Mouse (Mus musculus) G1E (cell line): ENCODE measurements around the gene Ticam1. TPM values are rescaled to one million over a fixed set of nuclear protein-coding genes. Genes with fewer than 3 reads are reported as not detected.

ENCODE experiments used
- ATAC-seq: 2 replicates; pipeline ENCODE4 v1.8.0; 2016; ENCODE audit warnings: mild to moderate bottlenecking; ENCODE audit not compliant: insufficient number of reproducible peaks, poor library complexity, low FRiP score, severe bottlenecking; ENCODE audit errors: extremely low read depth
- DNase-seq: peaks from one replicate; pipeline ENCODE4 v3.0.0; 2012; ENCODE audit warnings: low spot score
- H3K27me3 ChIP-seq: 2 replicates; pipeline ENCODE4 v1.6.1; 2012; ENCODE audit warnings: mild to moderate bottlenecking, low read length, inconsistent platforms; ENCODE audit not compliant: insufficient read depth
- H3K36me3 ChIP-seq: replicated peaks from 2 replicates; pipeline ENCODE3; 2012; ENCODE audit warnings: mild to moderate bottlenecking, inconsistent platforms
- H3K4me1 ChIP-seq: 2 replicates; pipeline ENCODE4 v1.6.1; 2012; ENCODE audit warnings: low read depth, low read length, inconsistent platforms, mixed read lengths; ENCODE audit not compliant: insufficient read depth
- H3K4me3 ChIP-seq: 2 replicates; pipeline ENCODE4 v1.5.1; 2012; ENCODE audit warnings: low read depth, mild to moderate bottlenecking, inconsistent platforms, low read length, moderate library complexity, mixed read lengths
- H3K9me3 ChIP-seq: replicated peaks from 2 replicates; pipeline ENCODE4 v1.6.1; 2012; ENCODE audit warnings: inconsistent platforms
- CTCF ChIP-seq: IDR thresholded peaks from 2 replicates; pipeline ENCODE4 v1.5.1; 2012; ENCODE audit warnings: low read depth, low read length, inconsistent platforms, mixed read lengths
- GATA1 ChIP-seq: IDR thresholded peaks from 2 replicates; pipeline ENCODE4 v1.6.1; 2012; ENCODE audit warnings: borderline replicate concordance, low read length, inconsistent platforms, mixed read lengths
- GATA2 ChIP-seq: IDR thresholded peaks from 2 replicates; pipeline ENCODE4 v1.6.1; 2012; ENCODE audit warnings: low read depth, low read length, inconsistent platforms, borderline replicate concordance
- POLR2AphosphoS5 ChIP-seq: IDR thresholded peaks from 2 replicates; pipeline ENCODE4 v1.6.1; 2012; ENCODE audit warnings: low read depth, low read length, inconsistent platforms; ENCODE audit not compliant: insufficient replicate concordance
- TAL1 ChIP-seq: conservative IDR thresholded peaks from 2 replicates; pipeline ENCODE4 v1.6.1; 2012; ENCODE audit warnings: low read depth, low read length, inconsistent platforms, mixed read lengths
- polyA plus RNA-seq: library from polyadenylated mRNA; stranded (reverse); fragments of >175 nt; gene quantifications from 2 replicates; pipeline ENCODE4 v1.2.3, GENCODE M21; 2012
- total RNA-seq, 2 experiments: library from RNA; stranded (forward) in 1 of 2; stranded (reverse) in 1 of 2; fragments of 200-1000 nt in 1 of 2; fragments of >200 nt in 1 of 2; fragmentation: Nextera tagmentation in 1 of 2; gene quantifications; 2 replicates each; pipeline ENCODE4 v1.2.3; 2014 to 2017

The Ticam1 gene
- total and polyA plus RNA-seq, 3 experiments, result 5.7 to 15.2 (median 8.1) TPM

DNA sequence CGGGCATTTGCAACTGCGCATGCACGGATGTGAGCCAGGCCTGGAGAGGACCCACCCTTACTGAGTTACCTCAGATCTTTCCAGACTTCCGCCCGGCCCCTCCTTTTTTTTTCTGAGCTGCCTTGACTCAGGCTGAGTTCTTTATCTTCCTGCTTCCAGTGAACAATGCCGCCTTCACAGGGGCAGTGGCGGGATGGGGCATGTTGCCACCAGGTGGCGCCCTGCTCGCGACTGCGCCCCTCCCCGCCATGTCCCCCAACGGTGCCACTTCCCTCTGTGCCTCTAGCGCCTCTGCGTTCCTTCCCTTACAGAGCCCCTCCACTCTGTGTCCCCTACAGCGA lies 14.6 kb upstream of the Ticam1 start:
- Histone ChIP-seq H3K27me3 (peaks cover 12% of the 10 kb centered on the region), H3K4me1 (peaks cover 71% of the 10 kb centered on the region), H3K4me3 (peak overlapping the region; percentile 71; the same call in 1 of the 2 replicates), H3K36me3 (peaks cover 10% of the 10 kb centered on the region), H3K9me3 (no peaks in the 10 kb centered on the region)
- TF ChIP-seq POLR2AphosphoS5 (no peak), CTCF (peak; percentile 85), GATA1 (no peak)
- DNase-seq, result peak; percentile 90
- ATAC-seq, result peak; percentile 71

DNA sequence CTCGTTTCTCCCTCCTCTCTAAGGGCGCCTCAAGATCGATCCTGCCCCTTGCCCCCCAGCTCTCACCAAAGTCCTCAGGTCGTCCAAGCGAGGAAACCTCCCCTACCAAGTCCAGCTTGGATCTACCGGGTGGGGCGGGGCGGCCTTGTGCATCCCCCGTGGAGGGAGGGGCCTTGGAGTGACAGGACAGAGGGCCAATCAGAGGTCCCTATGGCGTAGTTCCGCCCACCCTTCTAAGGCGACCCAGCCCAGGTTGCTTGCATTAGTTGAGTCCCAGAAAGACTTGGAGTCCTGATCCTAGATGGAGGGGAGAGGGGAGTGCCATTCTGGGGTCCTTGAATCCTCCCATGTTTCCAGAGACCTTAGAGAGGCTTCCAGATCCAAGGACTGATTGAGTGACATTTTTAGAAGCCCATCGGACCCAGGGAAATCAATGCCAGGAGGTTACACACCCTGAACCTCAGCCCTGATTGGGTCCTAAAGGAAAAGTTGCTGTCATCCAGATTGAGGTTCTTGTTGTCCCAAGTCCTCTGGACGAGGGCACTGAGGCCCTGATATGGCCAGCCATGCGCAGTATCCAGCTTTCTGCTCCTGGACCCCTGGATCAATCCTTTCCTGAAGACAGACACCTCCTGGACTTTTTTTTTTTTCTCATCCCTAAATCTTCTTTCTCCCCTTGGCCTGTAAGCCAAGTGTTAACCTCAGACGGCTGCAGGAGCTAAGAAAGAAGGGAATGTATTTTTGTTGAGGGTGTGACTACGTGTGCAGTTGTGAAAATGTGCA lies 14.0 kb upstream of the Ticam1 start:
- H3K4me3 ChIP-seq, result peak overlapping the region; percentile 71
- H3K4me1 ChIP-seq, result peaks cover 72% of the 10 kb centered on the region
- peak; percentile 67 for ATAC-seq
- DNase-seq, result peak; percentile 86
- H3K36me3 ChIP-seq, result peaks cover 15% of the 10 kb centered on the region
- peaks cover 10% of the 10 kb centered on the region for H3K27me3 ChIP-seq
- H3K9me3 ChIP-seq, result no peaks in the 10 kb centered on the region
- TF ChIP-seq GATA2, result no peak
- no peak for TF ChIP-seq POLR2AphosphoS5
- no peak for TF ChIP-seq TAL1
- no peak for TF ChIP-seq CTCF
- no peak for TF ChIP-seq GATA1

DNA sequence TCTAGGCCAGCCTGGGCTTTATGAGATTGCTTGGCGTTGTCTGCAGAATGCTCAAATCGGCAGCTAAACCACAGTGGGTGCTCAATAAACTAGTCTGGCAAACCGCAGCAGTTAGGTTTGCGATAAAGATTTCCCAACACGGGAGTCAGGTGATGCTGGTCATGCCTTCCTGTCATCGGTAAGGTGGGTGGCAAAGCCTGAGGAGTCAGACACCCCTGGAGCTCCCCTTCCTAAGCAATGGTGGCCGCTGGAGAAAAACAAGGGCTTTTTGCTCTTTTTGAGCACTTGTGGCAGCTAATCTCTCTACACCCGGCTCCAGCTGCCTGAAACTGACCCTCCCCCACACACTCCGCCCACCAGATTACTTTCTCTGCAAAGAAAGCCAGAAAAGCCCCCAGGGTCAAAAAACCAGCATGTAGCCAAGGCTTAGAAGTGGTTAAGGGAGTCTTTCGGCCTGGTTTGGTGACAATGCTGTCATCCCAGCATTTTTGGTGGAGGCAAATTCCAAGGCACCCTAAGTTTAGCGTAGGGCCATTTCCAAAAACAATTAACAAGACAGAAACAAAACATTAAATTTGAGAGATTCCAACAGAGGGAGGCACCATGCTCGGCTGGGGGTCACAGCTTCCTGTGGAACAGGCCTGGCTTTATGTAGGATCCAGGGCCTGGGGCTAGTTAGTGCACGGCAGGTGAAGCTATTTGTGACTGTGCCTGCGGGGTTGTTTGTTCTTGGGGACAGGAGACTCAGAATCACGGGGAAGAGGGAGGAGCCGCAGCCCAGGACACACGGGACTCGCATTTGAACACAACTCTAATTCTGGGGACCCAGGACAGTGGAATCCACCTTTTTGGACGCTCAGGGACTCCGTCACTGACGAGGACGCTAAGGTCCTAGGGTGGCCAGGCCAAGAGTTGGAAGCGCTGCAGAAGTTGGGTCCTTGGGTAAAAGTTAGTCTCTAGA lies 13.1 kb upstream of the Ticam1 start:
- Histone ChIP-seq H3K4me1 (peaks cover 72% of the 10 kb centered on the region), H3K36me3 (peaks cover 25% of the 10 kb centered on the region)
- DNase-seq, result no peak

DNA sequence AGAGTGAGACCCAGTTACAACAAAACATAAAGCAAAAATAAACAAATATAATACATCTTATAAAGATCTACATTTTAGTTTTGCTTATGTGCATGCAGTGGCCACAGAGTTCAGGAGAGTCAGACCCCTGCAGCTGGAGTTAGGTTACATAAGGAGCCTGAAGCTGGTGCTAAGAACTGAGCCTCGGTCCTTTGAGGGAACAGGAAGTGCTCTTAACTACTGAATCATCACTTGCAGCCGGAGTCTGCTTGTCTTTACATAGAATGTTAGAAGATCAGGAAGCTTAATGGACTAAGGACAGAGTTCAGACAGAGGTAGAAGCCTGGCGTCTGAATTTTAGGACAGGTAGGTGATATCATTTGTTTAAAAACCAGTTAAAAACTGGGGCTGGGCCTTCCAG lies 12.3 kb upstream of the Ticam1 start:
- Histone ChIP-seq H3K36me3 (peaks cover 32% of the 10 kb centered on the region), H3K9me3 (no peaks in the 10 kb centered on the region), H3K27me3 (0 out of 2 replicates have a peak, but pooled peaks cover 2% of the 10 kb centered on the region), H3K4me1 (peaks cover 76% of the 10 kb centered on the region), H3K4me3 (peak overlapping the region; percentile 71; the same call in 1 of the 2 replicates)
- DNase-seq (no peak), ATAC-seq (no peak)
- TF ChIP-seq CTCF (no peak), GATA2 (no peak), GATA1 (no peak), POLR2AphosphoS5 (no peak), TAL1 (no peak)

More for the DNA sequence above, 13.1 kb upstream of the Ticam1 start:
- peaks cover 9% of the 10 kb centered on the region for H3K27me3 ChIP-seq
- H3K4me3 ChIP-seq, result peak overlapping the region; percentile 71
- ATAC-seq, result 0 out of 2 replicates have a peak, but pooled peaks have one; percentile 2
- H3K9me3 ChIP-seq, result no peaks in the 10 kb centered on the region
- TF ChIP-seq POLR2AphosphoS5 (no peak), GATA2 (no peak), CTCF (no peak), GATA1 (no peak), TAL1 (no peak)

DNA sequence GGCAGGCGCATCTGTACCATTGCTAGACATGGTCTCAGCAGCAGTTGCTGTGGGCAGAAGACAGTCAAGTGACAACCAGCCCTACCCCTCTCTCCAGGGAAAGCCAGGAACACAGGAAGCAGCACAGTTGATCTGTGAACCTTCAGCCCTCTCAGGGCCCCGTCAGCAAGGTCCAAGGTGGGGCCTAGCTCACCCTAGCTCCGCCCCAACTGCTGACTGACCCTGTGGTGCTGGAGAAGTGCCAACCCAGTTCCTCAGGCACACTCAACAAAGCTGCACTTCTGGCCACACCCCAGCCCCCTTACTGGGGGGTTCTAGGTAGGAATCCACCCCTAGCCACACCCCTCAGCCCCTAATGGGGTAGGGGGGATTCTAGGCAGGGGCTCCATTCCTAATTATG lies 11.2 kb upstream of the Ticam1 start:
- DNase-seq (no peak), ATAC-seq (peak; percentile 50)
- TF ChIP-seq GATA2 (no peak), GATA1 (no peak), POLR2AphosphoS5 (no peak), TAL1 (no peak), CTCF (no peak)
- H3K36me3 ChIP-seq, result peaks cover 41% of the 10 kb centered on the region
- H3K9me3 ChIP-seq, result no peaks in the 10 kb centered on the region
- H3K27me3 ChIP-seq, result 0 out of 2 replicates have a peak, but pooled peaks cover 2% of the 10 kb centered on the region
- H3K4me3 ChIP-seq, result peak overlapping the region; percentile 62
- H3K4me1 ChIP-seq, result peaks cover 79% of the 10 kb centered on the region

DNA sequence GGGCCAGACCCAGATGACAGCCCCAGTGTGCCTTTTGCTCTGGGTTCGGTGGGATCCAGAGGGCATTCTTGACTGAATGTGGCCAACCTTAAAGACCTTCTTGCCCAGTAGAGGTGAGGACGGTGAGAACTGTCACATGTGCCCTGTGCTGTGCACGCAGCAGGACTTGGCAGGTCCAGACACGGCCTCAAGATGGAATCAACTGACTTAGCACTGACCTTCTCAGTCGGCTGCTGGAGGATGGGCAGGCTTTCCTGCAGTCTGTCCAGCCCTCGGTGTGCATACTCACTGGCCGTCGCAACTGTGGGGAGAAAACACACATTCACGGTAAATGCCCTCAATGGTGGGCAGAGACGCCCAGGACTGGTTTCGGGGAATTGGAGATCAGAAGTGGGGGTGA lies 9.4 kb upstream of the Ticam1 start:
- no peak for TF ChIP-seq POLR2AphosphoS5
- no peak for TF ChIP-seq TAL1
- no peak for TF ChIP-seq GATA1
- no peak for TF ChIP-seq CTCF
- no peak for TF ChIP-seq GATA2
- peaks cover 73% of the 10 kb centered on the region for H3K4me1 ChIP-seq
- no peak overlapping the region for H3K4me3 ChIP-seq
- H3K36me3 ChIP-seq, result peaks cover 48% of the 10 kb centered on the region
- no peaks in the 10 kb centered on the region for H3K27me3 ChIP-seq
- H3K9me3 ChIP-seq, result no peaks in the 10 kb centered on the region
- ATAC-seq (no peak), DNase-seq (no peak)
